Mouse (Mus musculus) left cerebral cortex, postnatal 10 days (tissue): Measurements from ENCODE around the gene Gm21812. TPM values are rescaled to one million over a fixed set of nuclear protein-coding genes. Genes with fewer than 3 reads are reported as not detected.
"Not testable (repeated sequence)": the region's sequence is repeated elsewhere in the genome, so short reads cannot be mapped to it uniquely, and the experiment has no call there.

Experiments used
- DNase-seq, 2 experiments: peaks; one replicate each; pipeline ENCODE4 v3.0.0; 2021 to 2022; ENCODE audit warnings: low spot score in 2 of 2, mixed read lengths in 1 of 2; ENCODE audit errors: extremely low spot score in 1 of 2
- intact Hi-C: fragments of 180-260 bp; cut with DNase I; formaldehyde crosslinking; loops from one replicate; pipeline ENCODE4 v1.15.1; 2025
- total RNA-seq, 2 experiments: library from RNA; stranded (reverse); gene quantifications; 2 replicates each; pipeline ENCODE4 v1.2.3; 2021

Gene Gm21812
- total RNA-seq = not detected

GRCm38 (mm10) chrY:9347084-9347483 lies at the start of gene Gm21812:
Gene Gm21812 (minus strand): TSS chrY:9347184.
- DNase-seq, intact Hi-C loops: not testable (repeated sequence)

Other genes with a start within 250 kb of the Gm21812 start
- not detected for gene Gm21292, start 213.3 kb downstream of the Gm21812 start, total RNA-seq
- gene Gm21721, start 145.0 kb downstream of the Gm21812 start, total RNA-seq = not detected
- gene Gm21874, start 69.0 kb upstream of the Gm21812 start, total RNA-seq = not detected